Mouse (Mus musculus): Measurements from ENCODE around the gene Gm37419.

DNA sequence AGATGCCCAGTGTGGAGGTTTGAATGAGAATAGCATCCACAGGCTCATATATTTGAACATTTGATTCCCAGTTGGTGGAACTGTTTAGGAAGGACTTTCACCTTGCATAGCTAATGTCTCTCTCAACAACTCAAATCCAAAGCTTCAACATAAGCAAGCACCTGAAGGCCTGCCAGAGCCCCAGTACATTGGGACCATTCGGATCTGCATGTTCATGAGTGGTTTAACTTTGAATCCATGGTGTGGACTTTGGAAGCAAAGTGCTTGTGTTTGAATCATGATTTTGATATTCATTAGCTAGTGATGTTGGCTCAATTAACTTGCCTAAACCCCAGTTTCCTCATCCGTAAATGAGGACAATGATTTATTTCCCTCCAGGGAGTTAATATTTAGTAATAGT is 21.6 kb downstream of the Gm37419 start:
- TF ChIP-seq POLR2A (IDR thresholded peaks at IDR 0.05; ENCODE audit: borderline replicate concordance, extremely low read depth, insufficient read depth, insufficient read length, poor library complexity, severe bottlenecking), result no peak
- TF ChIP-seq CTCF (IDR thresholded peaks at IDR 0.05; ENCODE audit: borderline replicate concordance, extremely low read depth, insufficient read depth, insufficient read length), result no peak

Data from brain, embryonic 14.5 days (tissue).